Mouse (Mus musculus): ENCODE data around the gene Tceanc2. TPM values are rescaled to one million over a fixed set of nuclear protein-coding genes. Genes with fewer than 3 reads are reported as not detected.
"Not testable (repeated sequence)": the region's sequence is repeated elsewhere in the genome, so short reads cannot be mapped to it uniquely, and the experiment has no call there.

Tceanc2 gene
- total RNA-seq, 2 experiments from 2014 or later = 28.4 to 34.3 TPM

- no peak for DNase-seq (ENCODE audit: low spot score in 2 of 2)
Measured at GRCm38 (mm10) chr4:107129373-107129772, 49.5 kb downstream of the Tceanc2 start.

- no peak for DNase-seq (ENCODE audit: low spot score in 2 of 2)
Measured at GRCm38 (mm10) chr4:107127901-107128669, 50.8 kb downstream of the Tceanc2 start.

- DNase-seq (ENCODE audit: low spot score in 2 of 2) = no peak
Measured at GRCm38 (mm10) chr4:107126891-107127524, 51.9 kb downstream of the Tceanc2 start.

- no peak for DNase-seq (ENCODE audit: low spot score in 2 of 2)
Measured at GRCm38 (mm10) chr4:107126389-107126788, 52.5 kb downstream of the Tceanc2 start.

GRCm38 (mm10) chr4:107125101-107125500 lies 53.8 kb downstream of the Tceanc2 start:
- DNase-seq (ENCODE audit: low spot score in 2 of 2) = no peak

- no peak for DNase-seq (ENCODE audit: low spot score in 2 of 2)
Measured at GRCm38 (mm10) chr4:107124376-107124775, 54.5 kb downstream of the Tceanc2 start.

- no peak for DNase-seq (ENCODE audit: low spot score in 2 of 2)
Measured at GRCm38 (mm10) chr4:107121165-107121943, 57.6 kb downstream of the Tceanc2 start.

- no peak for DNase-seq (ENCODE audit: low spot score in 2 of 2)
Measured at GRCm38 (mm10) chr4:107120676-107121075, 58.2 kb downstream of the Tceanc2 start.

GRCm38 (mm10) chr4:107119056-107119455 lies 59.9 kb downstream of the Tceanc2 start:
- no peak for DNase-seq (ENCODE audit: low spot score in 2 of 2)

- DNase-seq (ENCODE audit: low spot score in 2 of 2) = no peak
Measured at GRCm38 (mm10) chr4:107117741-107118385, 61.1 kb downstream of the Tceanc2 start.

- no peak for DNase-seq (ENCODE audit: low spot score in 2 of 2)
Measured at GRCm38 (mm10) chr4:107114278-107114677, 64.6 kb downstream of the Tceanc2 start.

GRCm38 (mm10) chr4:107109181-107109580 lies 69.7 kb downstream of the Tceanc2 start:
- DNase-seq (ENCODE audit: low spot score in 2 of 2) = not testable (repeated sequence)

GRCm38 (mm10) chr4:107108291-107108731 lies 70.6 kb downstream of the Tceanc2 start:
- DNase-seq (ENCODE audit: low spot score in 2 of 2) = no peak

GRCm38 (mm10) chr4:107106777-107107176 lies 72.1 kb downstream of the Tceanc2 start:
- no peak for DNase-seq (ENCODE audit: low spot score in 2 of 2)

- DNase-seq (ENCODE audit: low spot score in 2 of 2) = no peak
Measured at GRCm38 (mm10) chr4:107102220-107102619, 76.7 kb downstream of the Tceanc2 start.

GRCm38 (mm10) chr4:107098791-107099525 lies 80.0 kb downstream of the Tceanc2 start:
- no peak for DNase-seq (ENCODE audit: low spot score in 2 of 2)

- DNase-seq (ENCODE audit: low spot score in 2 of 2) = no peak
Measured at GRCm38 (mm10) chr4:107098375-107098774, 80.5 kb downstream of the Tceanc2 start.

GRCm38 (mm10) chr4:107097871-107098270 lies 81.0 kb downstream of the Tceanc2 start:
- no peak for DNase-seq (ENCODE audit: low spot score in 2 of 2)

GRCm38 (mm10) chr4:107096841-107097373 lies 82.0 kb downstream of the Tceanc2 start, which contains the start of gene Cdcp2:
Cdcp2 (plus strand) TSS chr4:107096891.
- no peak for DNase-seq (ENCODE audit: low spot score in 2 of 2)

GRCm38 (mm10) chr4:107096043-107096442 lies 82.9 kb downstream of the Tceanc2 start:
- no peak for DNase-seq (ENCODE audit: low spot score in 2 of 2)
